Mouse (Mus musculus) liver, embryonic 13.5 days (tissue): ENCODE results near the gene Kdm1a. TPM values are rescaled to one million over a fixed set of nuclear protein-coding genes. Genes with fewer than 3 reads are reported as not detected.

Experiments
- ATAC-seq: fragments of 200-750 bp; cut with Nextera tagmentation; 2 replicates; pipeline ENCODE4 v1.8.0; 2017; ENCODE audit warnings: low read depth, mild to moderate bottlenecking, moderate number of reproducible peaks, moderate library complexity
- DNase-seq: peaks from one replicate; pipeline ENCODE4 v3.0.0; 2022
- H3K27ac ChIP-seq: fragments of 300-500 bp; sonication (generic); 2 replicates; pipeline ENCODE4 v1.5.1; 2015; ENCODE audit warnings: moderate library complexity, mild to moderate bottlenecking, inconsistent platforms
- H3K27me3 ChIP-seq: fragments of 300-500 bp; sonication (generic); 2 replicates; pipeline ENCODE4 v1.6.1; 2015; ENCODE audit warnings: mild to moderate bottlenecking, inconsistent platforms
- H3K36me3 ChIP-seq: fragments of 300-500 bp; sonication (generic); 2 replicates; pipeline ENCODE4 v1.6.1; 2015; ENCODE audit warnings: mild to moderate bottlenecking, inconsistent platforms
- H3K4me1 ChIP-seq: fragments of 300-500 bp; sonication (generic); replicated peaks from 2 replicates; pipeline ENCODE4 v1.6.1; 2015; ENCODE audit warnings: inconsistent platforms
- H3K4me2 ChIP-seq: fragments of 300-500 bp; sonication (generic); 2 replicates; pipeline ENCODE4 v1.6.1; 2015; ENCODE audit warnings: inconsistent platforms, mild to moderate bottlenecking, moderate library complexity
- H3K4me3 ChIP-seq: fragments of 300-500 bp; sonication (generic); replicated peaks from 2 replicates; pipeline ENCODE4 v1.5.1; 2015; ENCODE audit warnings: mild to moderate bottlenecking, inconsistent platforms
- H3K9ac ChIP-seq: fragments of 300-500 bp; sonication (generic); 2 replicates; pipeline ENCODE4 v1.6.1; 2015; ENCODE audit warnings: mild to moderate bottlenecking, inconsistent platforms
- H3K9me3 ChIP-seq: fragments of 300-500 bp; sonication (generic); replicated peaks from 2 replicates; pipeline ENCODE4 v1.6.1; 2016; ENCODE audit warnings: inconsistent platforms
- WGBS: fragments of 180-500 bp; shearing (Covaris S2); methylation state at CpG from one replicate; pipeline ENCODE4 v1.1.7; 2015; ENCODE audit not compliant: insufficient replicate concordance; 5-methylcytosine and 5-hydroxymethylcytosine counted together
- polyA plus RNA-seq: library from polyadenylated mRNA; unstranded; fragments of >200 nt; fragmentation: Nextera tagmentation; extraction: Ambion mirVana; gene quantifications from 2 replicates; pipeline ENCODE4 v1.2.1, GENCODE M21; 2015

The Kdm1a gene
- polyA plus RNA-seq = 11.8 and 12.4 TPM in 2 replicates

GRCm38 (mm10) chr4:136602568-136602967 lies at the start of gene Kdm1a:
Gene Kdm1a (minus strand): TSS chr4:136602723.
- peak within 1 kb of the TSS; percentile 86 for H3K27ac ChIP-seq

GRCm38 (mm10) chr4:136651882-136652527 lies 49.5 kb upstream of the Kdm1a start:
- no peak overlapping the region for H3K9ac ChIP-seq
- H3K9me3 ChIP-seq = no peaks in the 10 kb centered on the region
- H3K27me3 ChIP-seq = no peaks in the 10 kb centered on the region
- ATAC-seq (no peak), DNase-seq (no peak)
- H3K36me3 ChIP-seq = no peaks in the 10 kb centered on the region
- peaks cover 29% of the 10 kb centered on the region for H3K4me1 ChIP-seq
- H3K4me2 ChIP-seq = no peak overlapping the region
- H3K4me3 ChIP-seq = no peak overlapping the region
- no peak overlapping the region; the same call in 1 of the 2 replicates for H3K27ac ChIP-seq
- 61% methylated on average over 13 of the region's 13 CpGs for WGBS

More at GRCm38 (mm10) chr4:136602568-136602967, at the start of gene Kdm1a:
- ATAC-seq (peak; percentile 85), DNase-seq (peak; percentile 91)
- Histone ChIP-seq H3K4me2 (peak within 1 kb of the TSS; percentile 69), H3K36me3 (no peaks in the 10 kb centered on the region), H3K4me3 (peak within 1 kb of the TSS; percentile 96), H3K4me1 (peaks cover 34% of the 10 kb centered on the region), H3K9ac (peak within 1 kb of the TSS; percentile 99), H3K27me3 (no peaks in the 10 kb centered on the region), H3K9me3 (no peaks in the 10 kb centered on the region)
- WGBS = under 1% methylated on average over 45 of the region's 45 CpGs

DNA sequence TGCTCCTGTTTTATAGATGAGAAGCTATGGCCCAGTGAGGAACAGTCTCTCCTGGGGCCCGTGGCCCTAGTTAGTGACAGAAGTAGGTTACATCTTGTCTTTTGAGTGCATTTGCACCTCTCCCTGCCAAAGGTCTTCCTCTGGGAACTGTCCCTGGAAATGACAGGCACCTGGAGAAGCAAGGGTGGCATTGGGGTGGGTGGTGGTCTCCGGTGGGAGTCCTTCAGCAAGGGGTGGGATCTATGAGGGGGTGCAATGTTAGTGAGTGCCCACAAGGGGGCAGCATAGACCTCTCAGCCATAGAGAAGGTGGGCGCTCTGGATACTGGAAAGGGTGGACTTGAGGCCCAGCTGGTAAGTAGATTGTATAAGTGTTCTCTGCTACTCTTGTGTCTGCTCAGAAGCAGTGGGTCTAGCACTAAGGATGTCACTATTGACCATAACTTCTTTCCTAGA lies 48.9 kb upstream of the Kdm1a start:
- no peak overlapping the region for H3K27ac ChIP-seq
- whole genome bisulfite sequencing = 51% methylated on average over 3 of the region's 3 CpGs

GRCm38 (mm10) chr4:136650261-136650660 lies 47.7 kb upstream of the Kdm1a start:
- H3K27ac ChIP-seq = no peak overlapping the region
- no peaks in the 10 kb centered on the region for H3K9me3 ChIP-seq
- H3K4me2 ChIP-seq = no peak overlapping the region
- DNase-seq = no peak
- H3K4me1 ChIP-seq = peaks cover 29% of the 10 kb centered on the region
- no peak for ATAC-seq
- no peak overlapping the region for H3K4me3 ChIP-seq
- no peaks in the 10 kb centered on the region for H3K36me3 ChIP-seq
- H3K9ac ChIP-seq = no peak overlapping the region
- no peaks in the 10 kb centered on the region for H3K27me3 ChIP-seq
- WGBS = 78% methylated on average over 8 of the region's 8 CpGs

More for the DNA sequence above, 48.9 kb upstream of the Kdm1a start:
- DNase-seq (peak; percentile 12), ATAC-seq (no peak)
- H3K9me3 ChIP-seq = no peaks in the 10 kb centered on the region
- H3K36me3 ChIP-seq = no peaks in the 10 kb centered on the region
- no peak overlapping the region for H3K4me2 ChIP-seq
- H3K27me3 ChIP-seq = no peaks in the 10 kb centered on the region
- no peak overlapping the region for H3K4me3 ChIP-seq
- H3K4me1 ChIP-seq = peaks cover 29% of the 10 kb centered on the region
- H3K9ac ChIP-seq = no peak overlapping the region

DNA sequence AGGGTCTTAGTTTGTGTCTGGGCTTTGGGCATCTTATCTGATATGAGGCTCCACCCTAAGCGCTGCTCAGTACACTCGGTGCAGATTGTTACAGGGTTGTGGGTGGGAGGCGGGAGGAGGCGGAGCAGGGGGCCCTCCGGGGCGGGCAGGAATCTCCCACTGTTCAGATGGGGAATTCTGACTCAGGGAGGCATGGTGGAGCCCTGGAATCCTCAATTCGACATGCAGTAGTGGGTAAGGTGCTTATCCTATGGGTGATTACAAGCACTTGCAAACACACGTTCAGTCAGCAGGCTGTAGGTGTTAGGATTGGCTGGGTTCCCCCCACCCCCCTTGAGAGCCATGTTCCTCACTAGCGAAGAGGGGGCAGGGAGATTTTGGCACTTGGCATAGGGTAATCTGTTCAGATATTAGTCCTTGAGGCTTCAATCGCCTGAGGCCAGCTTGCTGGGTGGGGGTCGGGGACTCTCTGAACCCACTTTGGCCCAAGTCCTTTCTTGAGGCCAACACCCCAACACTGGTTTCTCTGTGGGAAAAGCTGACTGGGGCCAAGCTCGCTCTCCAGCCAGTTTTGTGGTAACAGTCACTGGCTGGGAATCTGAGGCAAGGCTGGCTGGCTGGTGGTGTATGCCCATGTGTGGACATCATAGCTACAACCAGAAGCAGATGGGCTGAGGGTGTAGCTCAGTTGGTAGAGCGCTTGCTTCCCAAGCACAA lies 47.1 kb upstream of the Kdm1a start:
- Histone ChIP-seq H3K27me3 (no peaks in the 10 kb centered on the region), H3K4me2 (peak overlapping the region; percentile 33), H3K4me1 (peaks cover 29% of the 10 kb centered on the region), H3K9ac (no peak overlapping the region), H3K4me3 (no peak overlapping the region), H3K27ac (no peak overlapping the region), H3K9me3 (no peaks in the 10 kb centered on the region), H3K36me3 (no peaks in the 10 kb centered on the region)
- 28% methylated on average over 13 of the region's 13 CpGs for WGBS
- DNase-seq = no peak
- ATAC-seq = no peak

DNA sequence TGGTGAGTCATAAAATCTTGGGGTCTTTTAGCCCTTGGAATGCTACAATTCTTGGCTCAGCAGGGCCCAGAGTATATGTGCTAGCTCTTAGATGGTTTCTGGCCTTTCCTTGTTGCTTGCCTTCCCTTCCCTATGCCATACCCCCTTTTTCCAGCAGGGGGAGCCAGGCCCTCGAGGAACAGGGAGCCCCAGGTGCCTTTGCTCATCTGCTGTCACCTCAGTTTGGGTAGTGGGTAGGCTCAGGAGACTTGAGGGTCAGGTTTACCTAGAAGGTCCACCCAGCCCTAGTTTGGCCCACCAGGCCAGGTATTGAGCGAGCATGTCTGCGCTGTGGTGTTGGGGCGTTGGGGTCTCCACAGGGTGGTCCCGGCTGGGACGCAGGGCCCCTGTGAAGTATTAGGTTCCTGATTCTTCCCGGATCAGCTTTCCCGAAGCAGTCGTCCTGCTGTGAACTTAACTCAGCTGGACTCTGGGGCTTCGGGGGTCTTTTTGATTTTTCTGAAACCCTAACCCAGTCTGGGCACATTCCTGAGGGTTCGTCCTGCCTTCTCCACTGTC lies 46.5 kb upstream of the Kdm1a start:
- DNase-seq (peak; percentile 46), ATAC-seq (no peak)
- H3K27ac ChIP-seq = no peak overlapping the region
- no peaks in the 10 kb centered on the region for H3K36me3 ChIP-seq
- no peaks in the 10 kb centered on the region for H3K9me3 ChIP-seq
- H3K4me1 ChIP-seq = peaks cover 28% of the 10 kb centered on the region
- H3K4me3 ChIP-seq = no peak overlapping the region
- H3K4me2 ChIP-seq = peak overlapping the region; percentile 33
- 17% methylated on average over 11 of the region's 11 CpGs for WGBS
- no peak overlapping the region for H3K9ac ChIP-seq
- no peaks in the 10 kb centered on the region for H3K27me3 ChIP-seq

- 9% methylated on average over 10 of the region's 10 CpGs for WGBS
- H3K36me3 ChIP-seq = no peaks in the 10 kb centered on the region
- no peak overlapping the region for H3K4me2 ChIP-seq
- H3K4me3 ChIP-seq = no peak overlapping the region
- ATAC-seq = no peak
- no peak overlapping the region for H3K9ac ChIP-seq
- H3K27ac ChIP-seq = no peak overlapping the region
- H3K27me3 ChIP-seq = peaks cover 33% of the 10 kb centered on the region
- H3K4me1 ChIP-seq = peaks cover 9% of the 10 kb centered on the region
- DNase-seq = no peak
- no peaks in the 10 kb centered on the region for H3K9me3 ChIP-seq
These were observed 36.4 kb upstream of the Kdm1a start for GRCm38 (mm10) chr4:136638890-136639289.

DNA sequence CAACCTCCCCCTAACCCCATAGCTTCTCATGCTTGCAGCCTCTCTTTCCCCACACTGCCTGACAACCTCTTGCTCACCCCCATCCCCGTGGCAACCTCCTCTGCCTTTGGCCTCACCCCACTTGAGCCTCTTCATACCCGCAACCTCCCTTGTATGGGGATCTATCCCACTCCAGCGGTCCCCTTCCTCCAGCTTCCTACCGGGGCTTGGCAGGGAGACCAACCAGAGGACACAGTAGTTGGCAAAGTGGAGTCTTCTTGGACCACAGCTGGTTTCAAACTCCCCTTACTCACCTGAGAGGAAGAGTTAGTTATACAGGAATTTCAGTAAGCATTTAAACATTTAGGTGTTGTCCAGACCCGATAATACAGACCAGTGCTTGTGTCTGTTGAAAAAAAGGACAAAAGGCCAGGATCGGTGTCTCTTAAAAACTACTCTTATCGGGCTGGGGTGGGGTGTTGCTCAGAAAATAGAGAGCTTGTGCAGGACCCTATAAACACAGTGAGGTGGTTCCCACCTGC lies 35.8 kb upstream of the Kdm1a start:
- 37% methylated on average over 7 of the region's 7 CpGs for WGBS
- Histone ChIP-seq H3K27ac (no peak overlapping the region), H3K27me3 (peaks cover 33% of the 10 kb centered on the region), H3K4me2 (no peak overlapping the region), H3K9me3 (no peaks in the 10 kb centered on the region), H3K9ac (no peak overlapping the region), H3K36me3 (no peaks in the 10 kb centered on the region), H3K4me3 (no peak overlapping the region), H3K4me1 (peaks cover 9% of the 10 kb centered on the region)
- no peak for ATAC-seq
- no peak for DNase-seq

DNA sequence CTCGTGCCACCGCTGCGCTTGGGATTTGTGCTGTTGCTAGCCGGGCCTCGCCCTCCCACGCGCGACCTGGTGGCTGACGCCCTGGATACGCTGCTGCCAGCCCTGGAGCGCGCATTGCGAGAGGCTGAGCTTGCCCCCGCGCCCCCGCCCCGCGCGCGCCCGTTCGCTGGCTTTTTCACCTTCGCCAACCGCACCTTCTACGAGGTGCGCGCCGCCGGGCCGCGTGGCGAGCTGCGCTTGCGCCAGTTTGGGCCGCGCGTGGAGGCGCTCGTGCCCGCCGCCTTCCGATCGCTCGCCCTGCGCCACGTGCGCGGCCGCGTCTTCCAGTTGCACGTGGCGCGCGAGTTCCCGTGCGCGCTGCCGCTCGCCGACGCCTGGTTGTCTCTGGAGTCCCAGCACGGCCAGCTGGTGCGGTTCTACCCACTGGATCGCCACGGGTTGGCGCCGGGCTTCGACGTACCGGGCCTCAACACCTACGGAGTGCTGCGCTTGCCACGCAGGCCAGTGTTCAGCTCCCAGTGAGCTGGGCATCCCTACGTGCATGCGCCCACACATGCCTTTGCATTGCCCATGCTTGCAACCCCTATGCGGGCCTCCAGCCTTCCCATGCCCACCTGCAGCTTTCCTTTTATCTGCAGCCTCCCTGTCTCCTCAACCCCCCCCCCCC lies 35.2 kb upstream of the Kdm1a start:
- Histone ChIP-seq H3K9me3 (no peaks in the 10 kb centered on the region), H3K27ac (no peak overlapping the region), H3K9ac (no peak overlapping the region), H3K4me3 (peak overlapping the region; percentile 47), H3K4me1 (peaks cover 9% of the 10 kb centered on the region), H3K36me3 (no peaks in the 10 kb centered on the region), H3K27me3 (peaks cover 33% of the 10 kb centered on the region), H3K4me2 (peak overlapping the region; percentile 65)
- ATAC-seq (no peak), DNase-seq (no peak)
- 4% methylated on average over 68 of the region's 76 CpGs for WGBS

DNA sequence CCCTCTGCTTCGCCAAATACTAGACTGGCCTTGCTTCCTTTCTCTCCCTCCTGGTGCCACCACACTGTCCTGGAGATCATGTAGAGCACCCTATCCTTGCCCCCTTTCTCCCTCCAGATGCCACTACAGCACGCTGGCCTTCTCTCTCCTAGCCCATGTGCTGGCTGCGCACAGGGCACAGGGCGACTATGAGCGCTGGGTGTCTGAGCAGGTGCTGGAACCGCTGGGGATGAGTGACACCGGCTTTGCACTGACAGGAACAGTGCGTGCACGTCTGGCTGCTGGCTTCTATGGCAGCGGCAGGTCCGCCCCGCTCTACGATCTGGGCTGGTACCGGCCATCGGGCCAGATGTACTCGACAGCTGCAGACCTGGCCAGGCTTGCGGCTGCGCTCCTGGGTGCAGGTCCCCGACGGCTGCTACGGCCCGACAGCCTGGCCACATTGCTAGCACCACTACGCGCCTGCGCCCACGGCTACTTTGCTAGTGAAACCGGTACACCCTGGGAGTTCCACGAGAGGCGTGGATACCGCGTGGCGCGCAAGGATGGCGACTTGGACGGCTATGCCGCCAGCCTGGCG lies 34.5 kb upstream of the Kdm1a start:
- DNase-seq (no peak), ATAC-seq (no peak)
- Histone ChIP-seq H3K9me3 (no peaks in the 10 kb centered on the region), H3K4me1 (peaks cover 9% of the 10 kb centered on the region), H3K4me3 (peak overlapping the region; percentile 47), H3K36me3 (no peaks in the 10 kb centered on the region), H3K27ac (no peak overlapping the region), H3K27me3 (peaks cover 33% of the 10 kb centered on the region), H3K4me2 (peak overlapping the region; percentile 65), H3K9ac (no peak overlapping the region)
- 22% methylated on average over 37 of the region's 37 CpGs for WGBS

- Histone ChIP-seq H3K9me3 (no peaks in the 10 kb centered on the region), H3K4me1 (peaks cover 9% of the 10 kb centered on the region), H3K36me3 (no peaks in the 10 kb centered on the region), H3K4me3 (no peak overlapping the region), H3K4me2 (no peak overlapping the region), H3K27me3 (peaks cover 33% of the 10 kb centered on the region), H3K27ac (no peak overlapping the region), H3K9ac (no peak overlapping the region)
- no peak for ATAC-seq
- no peak for DNase-seq
- 40% methylated on average over 5 of the region's 5 CpGs for WGBS
These were observed 34.0 kb upstream of the Kdm1a start for GRCm38 (mm10) chr4:136636511-136636910.
